Mouse (Mus musculus): ENCODE results near the gene Lmo4. TPM values are rescaled to one million over a fixed set of nuclear protein-coding genes. Genes with fewer than 3 reads are reported as not detected.

Gene Lmo4
- polyA plus RNA-seq (2014; fragmentation: Illumina TruSeq; extraction: RNeasy Lipid Tissue Mini Kit (QIAGEN cat#74804)), result 166 TPM

GRCm38 (mm10) chr3:144204413-144205311, at the start of gene Lmo4:
Gene Lmo4, minus strand, starts transcription at chr3:144205220.

